Mouse (Mus musculus): Measurements from ENCODE around the gene Olfr332.
"Not testable (repeated sequence)": the region's sequence is repeated elsewhere in the genome, so short reads cannot be mapped to it uniquely, and the experiment has no call there.

Gene Olfr332

DNA sequence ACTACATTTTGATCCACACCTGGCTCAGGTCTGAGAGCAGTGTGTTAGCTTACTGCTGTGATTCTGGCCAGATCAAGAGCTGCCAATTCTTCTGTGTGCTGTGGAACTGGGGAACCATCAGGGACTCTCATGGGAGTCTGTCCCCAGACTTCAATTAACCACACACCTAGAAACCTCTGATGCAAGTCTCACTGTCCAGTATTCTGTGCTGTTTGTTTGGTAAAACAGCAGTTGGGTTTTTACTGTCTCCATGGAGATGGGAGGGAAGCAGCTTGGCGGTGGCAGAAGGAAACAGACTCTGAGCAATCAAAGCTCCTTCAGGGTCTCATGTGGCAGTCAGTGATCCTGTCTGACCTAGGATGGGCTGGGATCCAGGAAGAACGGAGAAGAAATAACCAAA lies at the start of gene Olfr332:
Gene Olfr332, minus strand, starts transcription at position 101 of the 400 bp plus-strand sequence.
- in situ Hi-C loops (cut with MboI, MseI) = no loop called here

DNA sequence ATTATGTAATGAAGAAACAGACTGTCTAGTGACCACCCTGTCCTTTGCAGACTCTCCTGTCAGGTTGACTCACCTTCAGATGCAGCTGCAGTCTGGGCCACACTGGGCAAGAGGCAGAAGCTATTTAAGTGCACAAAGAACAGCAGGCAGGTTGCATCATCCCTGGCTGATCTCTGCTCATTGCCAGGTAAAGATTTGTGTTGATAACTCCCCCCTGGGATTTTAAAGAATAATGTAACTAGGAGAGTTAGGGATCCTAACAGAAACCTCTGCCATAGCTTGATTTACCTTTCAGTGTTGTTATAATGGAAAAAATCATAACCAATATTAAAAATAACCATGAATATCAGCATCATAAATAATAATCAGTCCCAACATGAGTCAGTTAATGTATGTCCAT lies 42.4 kb upstream of the Olfr332 start, which contains the start of gene Olfr330:
Gene Olfr330, minus strand, starts transcription at position 101 of the 400 bp plus-strand sequence.
- in situ Hi-C loops (cut with MboI, MseI) = not testable (repeated sequence)

DNA sequence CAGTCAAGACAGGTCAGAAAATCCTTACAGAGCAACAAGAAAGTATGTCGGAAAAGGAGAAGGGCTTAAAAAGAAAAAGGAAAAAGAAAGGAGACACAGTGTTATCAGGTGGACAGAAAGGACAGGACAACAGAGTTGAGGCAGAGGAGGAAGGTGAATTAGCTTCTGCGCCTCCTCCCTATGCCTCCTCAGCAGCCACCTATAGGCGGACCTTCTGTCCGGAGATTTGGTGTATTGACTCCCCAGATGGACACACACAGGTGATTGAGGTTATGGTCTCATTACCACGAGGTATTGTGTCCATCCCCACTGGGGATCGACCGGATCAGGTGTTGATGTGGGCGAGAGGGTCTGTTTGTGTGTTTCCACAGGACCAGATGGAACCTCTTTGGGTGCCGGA lies 27.4 kb upstream of the Olfr332 start:
- in situ Hi-C loops (cut with MboI, MseI) = not testable (repeated sequence)

GRCm38 (mm10) chr11:58518916-58519315 lies 26.6 kb upstream of the Olfr332 start:
- in situ Hi-C loops (cut with MboI, MseI) = not testable (repeated sequence)

GRCm38 (mm10) chr11:58509058-58509457 lies 16.7 kb upstream of the Olfr332 start:
- in situ Hi-C loops (cut with MboI, MseI) = not testable (repeated sequence)

DNA sequence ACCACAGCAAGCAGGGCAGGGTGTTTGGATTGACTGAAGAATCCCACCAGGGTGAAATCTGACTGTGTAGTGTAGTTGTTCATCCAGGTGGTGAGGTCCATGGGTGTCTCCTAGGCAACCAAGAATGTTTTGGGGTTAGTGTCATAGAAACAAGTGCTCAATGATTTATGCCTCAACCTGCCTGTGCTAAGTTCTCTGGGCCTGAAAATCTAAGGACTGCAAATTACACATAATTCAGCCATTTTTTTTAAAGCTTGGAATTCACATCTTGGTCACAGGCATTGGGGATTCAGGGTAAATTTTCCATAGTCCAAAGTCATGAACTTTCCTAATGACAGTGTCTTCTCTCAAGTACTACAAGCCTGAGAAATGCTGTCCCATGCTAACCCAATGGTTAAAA lies 10.1 kb upstream of the Olfr332 start, which contains the start of gene Olfr331:
Gene Olfr331, minus strand, starts transcription at position 101 of the 400 bp plus-strand sequence.
- in situ Hi-C loops (cut with MboI, MseI) = not testable (repeated sequence)

DNA sequence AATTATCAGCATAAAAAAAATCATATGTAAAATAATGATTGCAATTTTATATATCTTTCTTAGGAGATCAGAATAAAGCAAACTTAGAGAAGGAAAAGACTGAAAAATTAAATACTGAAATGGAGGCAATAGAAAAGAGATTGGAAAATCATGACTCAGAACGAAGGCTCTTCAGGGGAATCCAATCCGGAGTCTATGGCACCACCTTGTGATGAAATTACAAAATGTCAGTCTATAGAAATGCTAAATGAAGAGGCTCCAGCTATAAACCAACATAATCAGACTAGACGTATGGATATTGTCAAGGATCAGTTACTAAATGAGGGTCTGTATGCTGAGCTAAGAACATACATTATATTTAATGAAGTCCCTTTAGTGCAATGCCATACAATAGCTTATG lies 6.9 kb upstream of the Olfr332 start:
- in situ Hi-C loops (cut with MboI, MseI) = no loop called here

GRCm38 (mm10) chr11:58498761-58499160 lies 6.4 kb upstream of the Olfr332 start:
- in situ Hi-C loops (cut with MboI, MseI) = no loop called here

DNA sequence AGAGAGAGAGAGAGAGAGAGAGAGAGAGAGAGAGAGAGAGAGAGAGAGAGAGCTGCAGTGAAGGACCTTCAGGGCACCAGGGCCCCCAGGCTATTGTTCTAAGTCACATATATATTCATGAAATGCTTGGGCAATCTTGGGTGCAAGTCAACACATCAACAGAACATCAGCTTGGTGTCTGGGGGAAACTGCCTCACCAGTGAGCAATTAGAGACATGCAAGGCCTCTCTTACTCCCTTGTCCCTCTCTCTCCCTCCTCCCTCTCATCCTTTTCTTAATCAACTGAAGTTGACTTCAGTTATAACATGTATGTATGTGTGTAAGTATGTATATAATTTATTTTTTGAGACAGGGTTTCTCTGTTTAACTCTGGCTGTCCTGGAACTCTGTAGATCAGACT lies 30.2 kb downstream of the Olfr332 start, which contains the start of gene Olfr30:
Gene Olfr30, minus strand, starts transcription at position 101 of the 400 bp plus-strand sequence.
- in situ Hi-C loops (cut with MboI, MseI) = loop anchor here in 1 of 2 experiments (5.0 kb wide), 1 partner anchor 105 kb away; no protein-coding TSS in a partner anchor

DNA sequence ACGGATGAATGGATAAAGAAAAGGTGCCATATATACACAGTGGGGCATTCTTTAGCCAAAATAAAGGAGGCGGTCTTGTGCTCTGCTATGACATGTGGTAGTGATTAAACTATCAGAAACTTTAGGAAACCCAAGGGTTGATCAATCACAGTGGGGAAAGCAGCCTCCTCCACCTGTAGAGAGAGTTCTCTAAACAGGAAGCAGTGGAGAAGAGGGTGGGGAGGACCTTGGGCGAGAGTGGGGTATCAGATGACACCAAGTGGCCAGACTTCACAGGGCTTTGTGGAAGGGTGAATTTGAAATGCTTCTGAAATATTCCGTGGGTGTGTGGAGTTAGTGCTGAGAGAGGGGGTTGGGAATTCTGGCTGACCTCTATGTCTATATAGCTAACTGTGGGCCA lies 38.8 kb downstream of the Olfr332 start:
- in situ Hi-C loops (cut with MboI, MseI) = no loop called here

DNA sequence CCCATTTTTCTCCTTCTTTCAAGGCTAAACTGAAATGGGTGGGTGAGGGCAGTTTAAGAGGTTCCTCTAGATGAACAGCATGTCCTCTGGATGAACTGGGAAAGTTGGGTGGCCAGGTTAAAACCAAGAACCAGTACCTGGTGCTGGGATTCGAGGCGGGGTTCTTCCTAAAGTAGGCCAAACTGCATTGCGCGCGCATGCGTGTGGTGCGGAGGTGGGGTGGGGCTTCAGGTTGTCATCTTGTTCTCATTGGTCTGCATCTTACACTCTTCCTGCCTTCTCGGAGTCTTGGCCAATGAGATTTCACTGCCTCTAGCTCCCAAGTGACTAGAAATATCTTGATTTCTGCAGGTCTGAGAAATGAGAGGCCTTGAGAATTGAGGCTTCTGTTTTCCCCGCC lies 39.6 kb downstream of the Olfr332 start, which contains the start of gene Lypd9:
Gene Lypd9, minus strand, starts transcription at position 165 of the 400 bp plus-strand sequence.
- in situ Hi-C loops (cut with MboI, MseI) = no loop called here
